Mouse (Mus musculus): ENCODE measurements around the gene Frmd5.

- TF ChIP-seq CTCF (IDR thresholded peaks at IDR 0.05; ENCODE audit: low read depth, low read length), result no peak
- no peak for TF ChIP-seq POLR2A (IDR thresholded peaks at IDR 0.05; ENCODE audit: borderline replicate concordance, low read depth, low read length)
These were observed 56.8 kb downstream of the Frmd5 start for GRCm38 (mm10) chr2:121750121-121750520.

All from bone marrow macrophage, adult 2 months (primary cell).